Mouse (Mus musculus) thymus, postnatal 0 days (tissue): ENCODE data around the gene 4921504E06Rik. TPM values are rescaled to one million over a fixed set of nuclear protein-coding genes. Genes with fewer than 3 reads are reported as not detected.

ENCODE experiments used
- DNase-seq: peaks from one replicate; pipeline ENCODE4 v3.0.0-alpha.2; 2015; ENCODE audit warnings: low spot score
- polyA plus RNA-seq: library from polyadenylated mRNA; unstranded; fragments of >200 nt; fragmentation: Nextera tagmentation; extraction: Ambion mirVana; gene quantifications from 2 replicates; pipeline ENCODE4 v1.2.1, GENCODE M21; 2015

The 4921504E06Rik gene
- polyA plus RNA-seq, 1 experiment from 2014 or later: not detected

GRCm38 (mm10) chr2:19422226-19422625, 131.5 kb downstream of the 4921504E06Rik start:
- no peak for DNase-seq

DNA sequence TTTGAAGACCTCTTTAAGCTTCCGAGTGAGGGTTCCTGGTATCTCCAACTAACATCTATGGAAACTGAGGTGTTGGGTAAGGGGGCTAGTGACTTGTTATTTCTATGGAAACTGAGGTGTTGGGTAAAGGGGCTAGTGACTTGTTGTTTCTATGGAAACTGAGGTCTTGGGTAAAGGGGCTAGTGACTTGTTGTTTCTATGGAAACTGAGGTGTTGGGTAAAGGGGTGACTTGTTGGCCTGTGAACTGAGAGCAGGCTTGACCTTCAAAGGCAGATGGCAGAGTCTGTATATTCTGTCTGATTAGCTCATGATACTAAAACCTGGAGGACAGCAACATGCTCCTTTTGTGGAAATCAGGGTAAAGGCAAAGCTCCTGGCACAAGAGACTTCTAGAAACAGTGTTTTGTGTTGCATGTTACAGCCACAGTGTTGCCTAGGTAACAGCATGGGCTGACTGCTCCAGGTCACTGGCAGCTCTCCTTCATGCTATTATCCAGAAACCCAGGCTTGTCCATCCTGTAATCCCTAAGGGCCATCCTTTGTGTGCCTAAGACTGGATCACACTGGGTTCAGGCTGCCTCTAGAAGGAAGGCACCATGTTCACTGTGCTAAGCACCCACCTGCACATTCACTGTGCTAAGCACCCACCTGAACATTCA, 133.9 kb downstream of the 4921504E06Rik start:
- no peak for DNase-seq

GRCm38 (mm10) chr2:19416066-19416465, 137.6 kb downstream of the 4921504E06Rik start:
- DNase-seq: no peak

DNA sequence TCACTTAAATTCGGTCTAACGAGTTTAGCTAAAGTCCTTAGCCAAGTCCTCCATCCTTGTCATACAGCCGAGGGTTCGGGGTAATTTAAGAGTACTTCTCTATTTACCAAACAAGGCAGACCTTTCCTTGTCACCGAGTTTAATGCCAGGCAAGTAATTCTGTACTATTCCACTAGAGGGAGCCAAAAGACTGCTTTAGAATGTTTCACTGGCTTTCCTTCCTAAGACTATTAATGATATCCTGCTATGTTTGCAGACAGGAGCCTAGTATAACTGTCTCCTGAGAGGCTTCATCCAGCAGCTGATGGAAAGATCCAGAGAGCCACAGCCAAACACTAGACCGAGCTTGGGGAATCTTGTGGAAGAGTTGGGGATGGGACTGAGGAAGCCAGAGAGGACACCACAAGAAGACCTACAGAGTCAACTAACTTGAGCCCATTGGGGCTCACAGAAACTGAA, 138.6 kb downstream of the 4921504E06Rik start:
- DNase-seq: peak; percentile 73

GRCm38 (mm10) chr2:19414222-19414965, 139.3 kb downstream of the 4921504E06Rik start:
- DNase-seq: peak; percentile 58

Other genes starting within 250 kb of the 4921504E06Rik start
- gene Msrb2, start 182.5 kb downstream of the 4921504E06Rik start, polyA plus RNA-seq: 29.6 and 30.5 TPM in 2 replicates
- not detected in 2 replicates for gene Ptf1a, start 108.3 kb downstream of the 4921504E06Rik start, polyA plus RNA-seq
- 1.8 and 2.2 TPM in 2 replicates for gene Otud1, start 103.8 kb upstream of the 4921504E06Rik start, polyA plus RNA-seq